Mouse (Mus musculus) embryonic facial prominence, embryonic 13.5 days (tissue): ENCODE data around the gene Itgad. TPM values are rescaled to one million over a fixed set of nuclear protein-coding genes. Genes with fewer than 3 reads are reported as not detected.
"Not testable (repeated sequence)": the region's sequence is repeated elsewhere in the genome, so short reads cannot be mapped to it uniquely, and the experiment has no call there.

ENCODE experiments used
- ATAC-seq: fragments of 200-750 bp; cut with Nextera tagmentation; 2 replicates; pipeline ENCODE4 v1.8.0; 2017; ENCODE audit warnings: low read depth; ENCODE audit not compliant: insufficient number of reproducible peaks, insufficient read depth, low FRiP score, low TSS enrichment
- H3K27ac ChIP-seq: fragments of 300-500 bp; sonication (generic); 2 replicates; pipeline ENCODE4 v1.5.1; 2015; ENCODE audit warnings: moderate library complexity, mild to moderate bottlenecking, inconsistent platforms
- H3K27me3 ChIP-seq: fragments of 300-500 bp; sonication (generic); 2 replicates; pipeline ENCODE4 v1.6.1; 2015; ENCODE audit warnings: mild to moderate bottlenecking, inconsistent platforms
- H3K36me3 ChIP-seq: fragments of 300-500 bp; sonication (generic); 2 replicates; pipeline ENCODE4 v1.6.1; 2015; ENCODE audit warnings: mild to moderate bottlenecking, inconsistent platforms
- H3K4me1 ChIP-seq: fragments of 300-500 bp; sonication (generic); 2 replicates; pipeline ENCODE4 v1.6.1; 2015; ENCODE audit warnings: inconsistent platforms
- H3K4me2 ChIP-seq: fragments of 300-500 bp; sonication (generic); 2 replicates; pipeline ENCODE4 v1.6.1; 2015; ENCODE audit warnings: moderate library complexity, mild to moderate bottlenecking, inconsistent platforms
- H3K4me3 ChIP-seq: fragments of 300-500 bp; sonication (generic); 2 replicates; pipeline ENCODE4 v1.5.1; 2015; ENCODE audit warnings: mild to moderate bottlenecking, inconsistent platforms
- H3K9ac ChIP-seq: fragments of 300-500 bp; sonication (generic); 2 replicates; pipeline ENCODE4 v1.6.1; 2015; ENCODE audit warnings: mild to moderate bottlenecking, inconsistent platforms
- H3K9me3 ChIP-seq: fragments of 300-500 bp; sonication (generic); 2 replicates; pipeline ENCODE4 v1.6.1; 2016; ENCODE audit warnings: inconsistent platforms
- WGBS: fragments of 180-500 bp; shearing (Covaris S2); methylation state at CpG from one replicate; pipeline ENCODE4 v1.1.7; 2015; ENCODE audit warnings: mixed read lengths; 5-methylcytosine and 5-hydroxymethylcytosine counted together
- polyA plus RNA-seq: library from polyadenylated mRNA; unstranded; fragments of >200 nt; fragmentation: Nextera tagmentation; extraction: Ambion mirVana; gene quantifications from 2 replicates; pipeline ENCODE4 v1.2.1, GENCODE M21; 2015

The Itgad gene
- polyA plus RNA-seq, 1 experiment from 2014 or later, result not detected

GRCm38 (mm10) chr7:128132148-128132547 lies 22.0 kb upstream of the Itgad start:
- no peaks in the 10 kb centered on the region for H3K9me3 ChIP-seq
- H3K27ac ChIP-seq, result no peak overlapping the region
- no peaks in the 10 kb centered on the region for H3K27me3 ChIP-seq
- H3K9ac ChIP-seq, result no peak overlapping the region
- no peaks in the 10 kb centered on the region for H3K4me1 ChIP-seq
- 77% methylated on average over 5 of the region's 5 CpGs for WGBS
- no peak for ATAC-seq
- H3K4me2 ChIP-seq, result no peak overlapping the region
- no peak overlapping the region for H3K4me3 ChIP-seq
- H3K36me3 ChIP-seq, result no peaks in the 10 kb centered on the region

- no peak overlapping the region for H3K4me3 ChIP-seq
- no peak overlapping the region for H3K4me2 ChIP-seq
- H3K27me3 ChIP-seq, result no peaks in the 10 kb centered on the region
- H3K4me1 ChIP-seq, result no peaks in the 10 kb centered on the region
- WGBS, result 88% methylated on average over 2 of the region's 2 CpGs
- no peak overlapping the region for H3K27ac ChIP-seq
- H3K36me3 ChIP-seq, result no peaks in the 10 kb centered on the region
- H3K9ac ChIP-seq, result no peak overlapping the region
- H3K9me3 ChIP-seq, result no peaks in the 10 kb centered on the region
- no peak for ATAC-seq
Measured at GRCm38 (mm10) chr7:128133596-128133995, 20.6 kb upstream of the Itgad start.

GRCm38 (mm10) chr7:128136927-128137326 lies 17.2 kb upstream of the Itgad start:
- H3K4me3 ChIP-seq, result no peak overlapping the region
- 61% methylated on average over 4 of the region's 4 CpGs for WGBS

GRCm38 (mm10) chr7:128139611-128140010 lies 14.6 kb upstream of the Itgad start:
- WGBS, result 92% methylated on average over 6 of the region's 6 CpGs

More at GRCm38 (mm10) chr7:128136927-128137326, 17.2 kb upstream of the Itgad start:
- Histone ChIP-seq H3K9ac (no peak overlapping the region), H3K27me3 (no peaks in the 10 kb centered on the region), H3K27ac (no peak overlapping the region), H3K36me3 (no peaks in the 10 kb centered on the region), H3K4me2 (no peak overlapping the region), H3K4me1 (no peaks in the 10 kb centered on the region), H3K9me3 (no peaks in the 10 kb centered on the region)
- ATAC-seq, result no peak

GRCm38 (mm10) chr7:128150970-128151369 lies 3.2 kb upstream of the Itgad start:
- Histone ChIP-seq H3K9ac (no peak overlapping the region), H3K4me3 (no peak overlapping the region), H3K9me3 (no peaks in the 10 kb centered on the region), H3K27me3 (no peaks in the 10 kb centered on the region), H3K4me1 (no peaks in the 10 kb centered on the region), H3K27ac (no peak overlapping the region), H3K4me2 (no peak overlapping the region), H3K36me3 (no peaks in the 10 kb centered on the region)
- ATAC-seq, result no peak
- 94% methylated on average over 8 of the region's 8 CpGs for WGBS

More at GRCm38 (mm10) chr7:128139611-128140010, 14.6 kb upstream of the Itgad start:
- Histone ChIP-seq H3K9me3 (no peaks in the 10 kb centered on the region), H3K27me3 (no peaks in the 10 kb centered on the region), H3K9ac (no peak overlapping the region), H3K36me3 (no peaks in the 10 kb centered on the region), H3K4me2 (no peak overlapping the region), H3K27ac (no peak overlapping the region), H3K4me3 (no peak overlapping the region), H3K4me1 (no peaks in the 10 kb centered on the region)
- ATAC-seq, result no peak

- WGBS, result 69% methylated on average over 10 of the region's 10 CpGs
- H3K27ac ChIP-seq, result no peak overlapping the region
- H3K36me3 ChIP-seq, result no peaks in the 10 kb centered on the region
- H3K27me3 ChIP-seq, result no peaks in the 10 kb centered on the region
- no peak overlapping the region for H3K4me3 ChIP-seq
- H3K9me3 ChIP-seq, result no peaks in the 10 kb centered on the region
- H3K4me1 ChIP-seq, result no peaks in the 10 kb centered on the region
- no peak overlapping the region for H3K9ac ChIP-seq
- no peak overlapping the region for H3K4me2 ChIP-seq
- no peak for ATAC-seq
Measured at GRCm38 (mm10) chr7:128154924-128155323, 748 bp downstream of the Itgad start.

- 80% methylated on average over 8 of the region's 8 CpGs for WGBS
- not testable (repeated sequence) for H3K36me3 ChIP-seq, H3K27ac ChIP-seq, H3K4me1 ChIP-seq, H3K4me3 ChIP-seq, H3K4me2 ChIP-seq, H3K9me3 ChIP-seq, ATAC-seq, H3K27me3 ChIP-seq, H3K9ac ChIP-seq
Measured at GRCm38 (mm10) chr7:128158688-128159354, 4.6 kb downstream of the Itgad start.

GRCm38 (mm10) chr7:128164001-128164400 lies 9.8 kb downstream of the Itgad start:
- H3K36me3 ChIP-seq, result no peaks in the 10 kb centered on the region
- H3K4me1 ChIP-seq, result no peaks in the 10 kb centered on the region
- H3K4me2 ChIP-seq, result no peak overlapping the region
- H3K9me3 ChIP-seq, result no peaks in the 10 kb centered on the region
- no peak overlapping the region for H3K4me3 ChIP-seq
- ATAC-seq, result no peak
- no peaks in the 10 kb centered on the region for H3K27me3 ChIP-seq
- no peak overlapping the region for H3K9ac ChIP-seq
- 94% methylated on average over 4 of the region's 4 CpGs for WGBS
- no peak overlapping the region for H3K27ac ChIP-seq

- Histone ChIP-seq H3K4me1 (no peaks in the 10 kb centered on the region), H3K9ac (no peak overlapping the region), H3K27ac (no peak overlapping the region), H3K9me3 (no peaks in the 10 kb centered on the region), H3K4me2 (no peak overlapping the region), H3K27me3 (no peaks in the 10 kb centered on the region), H3K36me3 (no peaks in the 10 kb centered on the region), H3K4me3 (no peak overlapping the region)
- no peak for ATAC-seq
- WGBS, result 86% methylated on average over 7 of the region's 7 CpGs
Measured at GRCm38 (mm10) chr7:128166391-128166790, 12.2 kb downstream of the Itgad start.

GRCm38 (mm10) chr7:128169996-128170395 lies 15.8 kb downstream of the Itgad start:
- no peak for ATAC-seq
- WGBS, result 79% methylated on average over 3 of the region's 3 CpGs

GRCm38 (mm10) chr7:128178385-128178784 lies 24.2 kb downstream of the Itgad start:
- Histone ChIP-seq H3K36me3 (no peaks in the 10 kb centered on the region), H3K27ac (no peak overlapping the region), H3K4me1 (no peaks in the 10 kb centered on the region), H3K4me2 (no peak overlapping the region), H3K9ac (no peak overlapping the region), H3K27me3 (no peaks in the 10 kb centered on the region), H3K4me3 (no peak overlapping the region), H3K9me3 (no peaks in the 10 kb centered on the region)
- WGBS, result 82% methylated on average over 2 of the region's 2 CpGs
- no peak for ATAC-seq

More at GRCm38 (mm10) chr7:128169996-128170395, 15.8 kb downstream of the Itgad start:
- Histone ChIP-seq H3K27ac (no peak overlapping the region), H3K9me3 (no peaks in the 10 kb centered on the region), H3K4me2 (no peak overlapping the region), H3K27me3 (no peaks in the 10 kb centered on the region), H3K4me1 (no peaks in the 10 kb centered on the region), H3K36me3 (no peaks in the 10 kb centered on the region), H3K9ac (no peak overlapping the region), H3K4me3 (no peak overlapping the region)

GRCm38 (mm10) chr7:128180126-128180525 lies 25.9 kb downstream of the Itgad start:
- no peak for ATAC-seq
- Histone ChIP-seq H3K36me3 (no peaks in the 10 kb centered on the region), H3K9me3 (no peaks in the 10 kb centered on the region), H3K4me2 (no peak overlapping the region), H3K27me3 (no peaks in the 10 kb centered on the region), H3K4me3 (no peak overlapping the region), H3K4me1 (no peaks in the 10 kb centered on the region), H3K9ac (no peak overlapping the region), H3K27ac (no peak overlapping the region)
- 80% methylated on average over 7 of the region's 7 CpGs for WGBS
